Mouse (Mus musculus) limb, embryonic 10.5 days (tissue): ENCODE measurements around the gene Tmem56. TPM values are rescaled to one million over a fixed set of nuclear protein-coding genes. Genes with fewer than 3 reads are reported as not detected.

ENCODE experiments used
- DNase-seq: peaks from one replicate; pipeline ENCODE4 v3.0.0-alpha.2; 2017; ENCODE audit warnings: low spot score
- H3K27ac ChIP-seq: fragments of 300-500 bp; sonication (generic); 2 replicates; pipeline ENCODE4 v1.5.1; 2016; ENCODE audit warnings: mild to moderate bottlenecking
- H3K27me3 ChIP-seq: fragments of 300-500 bp; sonication (generic); 2 replicates; pipeline ENCODE4 v1.6.1; 2016; ENCODE audit warnings: low read depth, mild to moderate bottlenecking; ENCODE audit not compliant: poor library complexity, severe bottlenecking
- H3K36me3 ChIP-seq: fragments of 300-500 bp; sonication (generic); 2 replicates; pipeline ENCODE4 v1.6.1; 2016; ENCODE audit warnings: mild to moderate bottlenecking, moderate library complexity
- H3K4me1 ChIP-seq: fragments of 300-500 bp; sonication (generic); 2 replicates; pipeline ENCODE4 v1.6.1; 2016
- H3K4me3 ChIP-seq: fragments of 300-500 bp; sonication (generic); 2 replicates; pipeline ENCODE4 v1.5.1; 2016; ENCODE audit warnings: mild to moderate bottlenecking, moderate library complexity
- H3K9me3 ChIP-seq: fragments of 300-500 bp; sonication (generic); replicated peaks from 2 replicates; pipeline ENCODE4 v1.6.1; 2016; ENCODE audit warnings: mild to moderate bottlenecking
- WGBS: fragments of 180-500 bp; shearing (Covaris S2); methylation state at CpG from one replicate; pipeline ENCODE4 v1.1.7; 2016; 5-methylcytosine and 5-hydroxymethylcytosine counted together
- polyA plus RNA-seq: library from polyadenylated mRNA; unstranded; fragments of >200 nt; fragmentation: Nextera tagmentation; extraction: Ambion mirVana; gene quantifications from 2 replicates; pipeline ENCODE4 v1.2.1, GENCODE M21; 2016

Gene Tmem56
- polyA plus RNA-seq, 1 experiment from 2014 or later: 0.96 TPM

DNA sequence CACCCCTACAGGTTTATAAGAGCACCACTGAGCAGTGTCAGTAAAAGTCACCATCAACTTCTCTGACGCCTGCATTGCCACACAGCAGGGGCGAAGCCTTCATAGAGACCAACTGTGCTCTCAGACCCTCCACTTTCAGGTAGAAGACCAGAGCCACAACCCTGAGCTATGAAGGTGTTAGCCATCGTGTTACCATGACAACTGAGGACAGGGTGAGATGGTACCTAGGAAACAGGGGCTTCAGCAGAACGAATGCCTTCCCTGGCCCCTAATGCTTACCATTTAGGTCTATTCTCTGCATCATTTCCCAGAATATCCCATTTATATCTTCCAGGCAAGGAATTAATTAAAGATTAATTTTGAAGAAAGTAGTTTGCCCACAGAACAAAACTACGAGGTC, 26.0 kb upstream of the Tmem56 start:
- Histone ChIP-seq H3K9me3 (no peaks in the 10 kb centered on the region), H3K36me3 (0 out of 2 replicates have a peak, but pooled peaks cover 4% of the 10 kb centered on the region), H3K27me3 (no peaks in the 10 kb centered on the region), H3K27ac (no peak overlapping the region), H3K4me3 (no peak overlapping the region), H3K4me1 (peaks cover 3% of the 10 kb centered on the region; the same call in 1 of the 2 replicates)
- WGBS: 83% methylated on average over 5 of the region's 5 CpGs
- no peak for DNase-seq

DNA sequence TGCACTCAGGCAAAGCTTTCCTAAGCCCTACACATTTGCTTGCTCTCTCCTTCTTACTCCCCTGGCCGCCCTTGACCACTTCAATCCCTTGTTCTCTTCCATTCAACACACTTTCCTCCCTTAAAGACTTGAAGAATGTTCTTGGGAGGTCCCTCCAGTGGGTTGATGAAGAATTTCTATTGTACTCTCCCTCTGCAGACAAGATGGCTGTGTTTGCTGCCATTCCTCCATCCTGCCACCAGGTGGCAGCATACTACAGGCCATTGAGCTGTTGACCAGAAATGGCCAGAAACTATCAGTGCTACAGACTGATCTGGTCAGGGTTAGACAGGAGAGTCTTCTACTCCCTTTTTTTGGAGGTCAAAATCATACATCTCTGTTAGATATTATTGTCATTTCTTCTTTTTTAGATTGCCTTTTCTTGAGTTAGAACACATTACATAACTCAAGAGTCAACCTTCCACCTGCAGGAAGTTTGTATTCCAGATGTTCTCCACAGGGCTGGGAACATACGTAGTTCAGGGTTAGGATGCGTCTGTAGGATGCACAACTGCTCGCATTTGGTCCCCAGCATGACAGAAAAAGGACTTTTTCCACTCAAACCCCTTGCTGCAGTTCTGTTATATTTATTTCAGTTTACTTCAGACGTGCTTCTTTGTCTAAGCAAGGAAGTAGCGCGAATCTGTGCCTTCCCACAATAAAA, 24.8 kb upstream of the Tmem56 start:
- 78% methylated on average over 7 of the region's 7 CpGs for WGBS
- Histone ChIP-seq H3K4me1 (no peaks in the 10 kb centered on the region), H3K36me3 (0 out of 2 replicates have a peak, but pooled peaks cover 4% of the 10 kb centered on the region), H3K9me3 (no peaks in the 10 kb centered on the region), H3K27me3 (no peaks in the 10 kb centered on the region), H3K4me3 (no peak overlapping the region), H3K27ac (peak overlapping the region; percentile 57; the same call in 1 of the 2 replicates)
- peak; percentile 84 for DNase-seq

DNA sequence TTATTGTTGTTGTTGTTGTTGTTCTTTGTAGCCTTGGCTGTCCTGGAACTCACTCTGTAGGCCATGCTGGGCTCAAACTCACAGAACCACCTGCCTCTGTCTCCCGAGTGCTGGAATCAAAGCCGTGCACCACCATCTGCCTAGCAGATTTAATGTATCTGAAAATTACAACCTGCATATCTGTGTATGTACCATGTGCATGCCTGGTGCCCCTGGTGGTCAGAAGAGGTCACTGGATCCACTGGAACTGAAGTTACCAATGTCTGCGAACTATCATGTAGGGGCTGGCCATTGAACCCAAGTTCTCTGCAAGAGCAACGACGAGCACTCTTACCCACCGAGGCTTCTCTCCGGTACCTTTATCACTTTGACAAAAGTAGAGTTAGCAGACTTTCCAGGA, 23.7 kb upstream of the Tmem56 start:
- WGBS: 91% methylated on average over 7 of the region's 7 CpGs
- Histone ChIP-seq H3K4me1 (no peaks in the 10 kb centered on the region), H3K4me3 (no peak overlapping the region), H3K36me3 (0 out of 2 replicates have a peak, but pooled peaks cover 4% of the 10 kb centered on the region), H3K9me3 (no peaks in the 10 kb centered on the region), H3K27me3 (no peaks in the 10 kb centered on the region), H3K27ac (no peak overlapping the region)
- DNase-seq: peak; percentile 30

DNA sequence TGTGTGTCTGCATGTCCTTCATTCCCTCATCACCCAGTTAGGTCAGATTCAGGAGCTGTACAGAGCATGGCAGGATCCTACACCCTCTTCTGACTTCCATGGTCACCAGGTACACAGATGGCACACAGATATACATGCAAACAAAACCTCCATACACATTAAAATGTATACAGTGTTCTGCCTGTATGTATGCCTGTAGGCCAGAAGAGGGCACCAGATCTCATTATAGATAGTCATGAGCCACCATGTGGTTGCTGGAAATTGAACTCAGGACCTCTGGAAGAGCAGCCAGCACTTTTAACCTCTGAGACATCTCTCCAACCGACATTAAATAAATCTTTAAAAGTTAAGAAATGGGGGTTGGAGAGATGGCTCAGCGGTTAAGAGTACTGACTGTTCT, 11.3 kb upstream of the Tmem56 start:
- H3K4me1 ChIP-seq: peaks cover 6% of the 10 kb centered on the region
- 87% methylated on average over 2 of the region's 2 CpGs for WGBS
- H3K27me3 ChIP-seq: no peaks in the 10 kb centered on the region
- no peak overlapping the region for H3K4me3 ChIP-seq
- H3K36me3 ChIP-seq: peaks cover 2% of the 10 kb centered on the region
- DNase-seq: peak; percentile 10
- H3K27ac ChIP-seq: no peak overlapping the region
- no peaks in the 10 kb centered on the region for H3K9me3 ChIP-seq

DNA sequence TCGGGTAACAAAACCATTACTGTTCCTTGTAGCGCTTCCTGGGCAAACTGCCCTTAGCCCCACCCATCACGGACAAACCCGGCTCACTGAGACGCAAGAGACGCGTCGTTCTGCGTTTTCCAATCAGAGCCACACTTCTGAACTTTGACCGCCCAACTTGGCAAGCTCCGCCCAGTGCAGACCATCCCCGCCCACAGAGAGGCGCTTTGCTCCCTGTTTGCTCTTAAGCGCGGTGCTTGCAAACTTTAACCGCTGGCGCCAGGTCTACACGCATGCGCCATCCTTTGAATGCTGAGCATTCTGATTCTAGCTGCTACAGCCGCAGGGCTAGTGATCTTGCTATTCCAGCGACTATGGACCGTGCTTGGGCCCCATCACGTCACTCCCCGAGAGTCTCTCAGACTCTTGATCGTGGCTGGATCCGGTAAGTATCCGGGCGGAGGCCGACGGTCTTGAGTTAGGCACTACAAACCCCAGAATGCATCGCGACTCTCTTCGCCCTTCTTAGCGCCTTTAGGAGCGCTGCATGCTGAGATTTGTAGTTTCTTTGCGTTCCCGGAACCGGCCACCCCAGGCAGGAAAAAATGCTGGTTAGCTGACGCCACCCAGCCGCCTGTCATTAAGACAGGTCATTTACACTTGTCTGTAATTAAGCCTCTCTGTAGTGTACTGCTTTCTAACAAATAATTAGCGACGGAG, 8.8 kb upstream of the Tmem56 start, which contains the start of gene Alg14:
TSS of gene Alg14 (plus strand) at position 214 of the 699 bp plus-strand sequence.
- no peaks in the 10 kb centered on the region for H3K9me3 ChIP-seq
- under 1% methylated on average over 42 of the region's 42 CpGs for WGBS
- peaks cover 6% of the 10 kb centered on the region for H3K4me1 ChIP-seq
- no peaks in the 10 kb centered on the region for H3K27me3 ChIP-seq
- DNase-seq: peak; percentile 90
- H3K4me3 ChIP-seq: peak within 1 kb of the TSS; percentile 70
- peak within 1 kb of the TSS; percentile 90 for H3K27ac ChIP-seq
- H3K36me3 ChIP-seq: no peaks in the 10 kb centered on the region

DNA sequence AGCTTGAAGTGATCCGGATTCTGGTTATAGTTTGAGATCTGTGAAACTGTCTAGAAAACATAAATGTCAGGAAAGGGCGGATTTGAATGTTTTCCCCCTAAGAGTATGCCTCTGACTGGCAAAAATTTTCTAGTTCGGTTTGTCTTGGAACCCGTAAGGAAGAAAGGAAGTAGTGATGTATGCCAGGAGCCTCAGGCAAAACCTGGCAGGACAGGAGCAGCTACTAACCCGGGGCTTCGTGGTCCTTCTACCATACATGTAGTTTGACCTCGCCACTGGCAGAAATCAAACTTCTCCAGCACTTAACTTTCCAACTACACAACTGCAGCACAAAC, 8.3 kb upstream of the Tmem56 start:
- Histone ChIP-seq H3K36me3 (no peaks in the 10 kb centered on the region), H3K27me3 (no peaks in the 10 kb centered on the region), H3K4me3 (peak overlapping the region; percentile 70), H3K27ac (peak overlapping the region; percentile 90), H3K9me3 (no peaks in the 10 kb centered on the region), H3K4me1 (peaks cover 6% of the 10 kb centered on the region)
- no peak for DNase-seq
- WGBS: 6% methylated on average over 7 of the region's 7 CpGs

DNA sequence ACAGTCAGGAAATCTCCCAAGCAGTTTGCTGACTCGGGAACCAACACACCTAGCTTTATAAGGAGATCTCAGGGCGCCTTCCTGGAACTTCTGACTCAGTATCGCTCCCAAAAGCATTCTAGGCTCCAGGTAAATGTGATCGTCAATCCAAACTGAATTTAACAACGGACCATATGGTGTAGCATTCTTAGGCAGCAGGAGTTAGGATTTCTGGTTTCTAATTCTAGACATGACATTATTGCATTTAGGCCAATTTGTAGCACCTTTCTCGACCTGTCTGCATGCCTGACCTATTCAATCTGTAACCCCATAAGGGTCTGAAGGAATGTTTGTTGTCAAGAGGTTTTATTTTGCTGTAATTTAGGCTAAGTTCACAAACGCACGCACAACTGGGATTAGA, 7.8 kb upstream of the Tmem56 start:
- no peaks in the 10 kb centered on the region for H3K36me3 ChIP-seq
- WGBS: 79% methylated on average over 8 of the region's 8 CpGs
- H3K4me3 ChIP-seq: peak overlapping the region; percentile 70
- no peaks in the 10 kb centered on the region for H3K9me3 ChIP-seq
- no peak for DNase-seq
- H3K4me1 ChIP-seq: peaks cover 6% of the 10 kb centered on the region
- H3K27me3 ChIP-seq: no peaks in the 10 kb centered on the region
- H3K27ac ChIP-seq: peak overlapping the region; percentile 90

DNA sequence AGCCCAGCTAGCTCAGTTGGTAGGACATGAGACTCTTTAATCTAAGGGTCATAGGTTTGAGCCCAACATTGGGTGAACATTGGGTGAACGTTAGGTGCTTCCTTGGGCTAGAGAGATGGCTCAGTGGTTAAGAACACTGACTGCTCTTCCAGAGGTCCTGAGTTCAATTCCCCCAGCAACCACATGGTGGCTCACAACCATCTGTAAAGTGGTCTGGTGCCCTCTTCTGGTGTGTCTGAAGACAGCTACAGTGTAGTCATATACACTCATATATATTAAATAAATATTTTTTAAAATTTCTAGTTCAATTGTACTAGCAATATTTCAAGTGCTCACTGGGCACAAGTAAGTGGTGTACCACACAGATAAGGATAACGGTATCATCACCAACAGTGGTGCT, 4.3 kb upstream of the Tmem56 start:
- DNase-seq: no peak
- Histone ChIP-seq H3K27me3 (no peaks in the 10 kb centered on the region), H3K4me1 (peaks cover 6% of the 10 kb centered on the region), H3K27ac (no peak overlapping the region), H3K9me3 (no peaks in the 10 kb centered on the region), H3K4me3 (no peak overlapping the region), H3K36me3 (no peaks in the 10 kb centered on the region)
- 94% methylated on average over 2 of the region's 2 CpGs for WGBS

DNA sequence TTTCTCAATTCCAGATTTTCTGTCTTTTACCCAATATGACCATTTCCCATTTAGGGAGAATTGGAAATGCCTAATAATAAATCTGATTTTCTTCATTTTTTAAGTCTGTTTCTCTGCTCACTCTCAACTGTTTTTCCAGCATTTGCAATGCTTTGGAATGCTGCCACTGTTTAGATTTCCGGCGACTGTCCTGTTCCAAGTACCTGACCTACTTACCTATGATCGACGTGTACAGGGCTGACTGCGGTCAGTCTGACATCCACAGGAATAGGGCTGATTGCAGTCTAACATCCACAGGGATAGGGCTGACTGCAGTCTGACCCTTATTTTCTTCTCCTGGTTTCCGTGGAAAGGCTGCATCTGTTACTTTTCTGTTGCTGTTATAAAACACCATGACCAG, 2.3 kb upstream of the Tmem56 start:
- 94% methylated on average over 6 of the region's 6 CpGs for WGBS
- DNase-seq: no peak

DNA sequence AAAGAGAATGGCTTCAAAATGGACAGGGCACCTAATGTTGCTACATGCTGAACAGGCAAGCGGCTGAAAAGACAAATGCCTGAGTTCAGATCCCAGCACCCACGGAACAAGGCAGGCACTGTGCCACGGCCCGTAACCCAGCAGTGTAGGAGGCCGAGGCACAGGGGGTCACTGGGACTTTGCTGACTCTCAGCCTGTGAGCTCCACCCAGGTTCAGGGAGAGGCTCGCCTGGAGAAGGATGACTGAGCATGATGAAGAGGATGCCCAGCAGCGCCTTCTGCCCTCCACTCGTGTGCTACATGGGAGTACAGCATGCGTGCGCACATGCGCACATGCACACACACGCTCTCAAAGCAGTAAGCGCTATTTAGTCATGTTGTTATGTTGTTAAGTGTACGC, 3.2 kb downstream of the Tmem56 start:
- DNase-seq: no peak
- Histone ChIP-seq H3K36me3 (no peaks in the 10 kb centered on the region), H3K9me3 (no peaks in the 10 kb centered on the region), H3K4me1 (no peaks in the 10 kb centered on the region), H3K27ac (no peak overlapping the region), H3K4me3 (no peak overlapping the region), H3K27me3 (no peaks in the 10 kb centered on the region)
- WGBS: 91% methylated on average over 14 of the region's 14 CpGs

More for the DNA sequence above, 2.3 kb upstream of the Tmem56 start:
- Histone ChIP-seq H3K27me3 (no peaks in the 10 kb centered on the region), H3K27ac (no peak overlapping the region), H3K9me3 (no peaks in the 10 kb centered on the region), H3K36me3 (no peaks in the 10 kb centered on the region), H3K4me1 (no peaks in the 10 kb centered on the region), H3K4me3 (no peak overlapping the region)

DNA sequence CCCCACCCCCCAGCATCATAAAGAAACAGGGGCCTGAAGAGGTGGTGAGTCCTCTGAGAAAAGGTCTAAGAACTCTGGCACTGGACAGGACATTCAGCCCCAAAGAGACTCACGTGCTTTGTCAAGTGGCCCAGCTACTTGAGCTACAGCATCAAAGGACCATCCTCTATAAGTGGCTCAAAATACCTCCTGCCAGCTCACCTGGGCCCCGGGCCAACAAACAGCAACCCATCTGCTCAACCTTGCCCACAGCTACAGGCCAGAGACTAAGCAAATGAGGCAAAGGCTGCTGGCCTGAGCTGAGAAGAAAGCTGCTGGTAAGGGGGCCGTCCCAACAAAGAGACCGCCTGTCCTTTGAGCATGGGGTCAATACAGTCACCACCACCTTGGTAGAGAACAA, 5.3 kb downstream of the Tmem56 start:
- no peak for DNase-seq
- WGBS: 84% methylated on average over 4 of the region's 4 CpGs
- no peaks in the 10 kb centered on the region for H3K4me1 ChIP-seq
- H3K27ac ChIP-seq: no peak overlapping the region
- H3K9me3 ChIP-seq: no peaks in the 10 kb centered on the region
- H3K4me3 ChIP-seq: no peak overlapping the region
- H3K27me3 ChIP-seq: no peaks in the 10 kb centered on the region
- no peaks in the 10 kb centered on the region for H3K36me3 ChIP-seq

DNA sequence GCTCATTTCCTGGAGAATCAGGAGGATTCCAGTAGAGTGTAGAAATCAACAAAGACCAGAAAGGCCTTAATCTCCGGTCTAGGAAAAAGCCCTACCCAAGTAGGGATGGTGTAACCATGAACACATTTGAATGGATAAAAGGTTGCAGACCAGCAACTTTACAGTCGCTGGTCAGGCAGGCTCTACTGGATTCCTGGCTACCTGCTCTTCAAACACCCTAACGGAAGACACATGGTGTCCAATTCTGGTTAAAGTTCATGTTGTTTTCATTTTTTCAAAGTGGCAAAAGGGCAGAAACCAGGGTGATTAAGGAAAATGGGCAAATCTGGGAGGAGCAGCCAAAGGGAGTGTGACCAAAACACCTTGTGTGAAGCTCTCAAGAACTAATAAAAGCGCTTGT, 5.9 kb downstream of the Tmem56 start:
- Histone ChIP-seq H3K27ac (no peak overlapping the region), H3K9me3 (no peaks in the 10 kb centered on the region), H3K27me3 (no peaks in the 10 kb centered on the region), H3K4me3 (no peak overlapping the region), H3K4me1 (no peaks in the 10 kb centered on the region), H3K36me3 (no peaks in the 10 kb centered on the region)
- 80% methylated on average over 4 of the region's 4 CpGs for WGBS
- DNase-seq: no peak

DNA sequence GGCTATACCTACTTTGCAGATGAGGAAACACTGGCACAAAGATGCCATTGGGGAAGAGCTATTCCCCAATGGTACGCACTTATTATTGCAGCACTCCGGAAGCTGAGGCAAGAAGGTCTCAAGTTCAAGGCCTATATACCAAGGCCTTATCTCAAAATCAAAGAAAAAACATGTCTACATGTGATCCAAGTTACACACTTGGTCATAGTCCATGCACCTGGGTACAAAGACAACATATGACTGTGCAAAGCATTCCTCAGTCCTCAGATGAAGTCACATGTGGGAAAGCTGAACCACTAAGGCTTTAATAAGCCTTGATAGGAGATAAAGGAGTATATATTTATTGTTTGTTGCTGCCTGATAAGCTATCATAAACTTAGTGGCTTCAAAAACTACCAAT, 8.9 kb downstream of the Tmem56 start:
- Histone ChIP-seq H3K36me3 (no peaks in the 10 kb centered on the region), H3K4me3 (no peak overlapping the region), H3K9me3 (no peaks in the 10 kb centered on the region), H3K27ac (no peak overlapping the region), H3K4me1 (no peaks in the 10 kb centered on the region), H3K27me3 (no peaks in the 10 kb centered on the region)
- 88% methylated on average over 2 of the region's 2 CpGs for WGBS
- DNase-seq: no peak
